Mouse (Mus musculus): Measurements from ENCODE around the gene Fgg. TPM values are rescaled to one million over a fixed set of nuclear protein-coding genes. Genes with fewer than 3 reads are reported as not detected.

Gene Fgg
- polyA plus RNA-seq, 1 experiment from 2014 or later, result not detected

GRCm38 (mm10) chr3:83013951-83014350, 6.4 kb downstream of the Fgg start:
- Histone ChIP-seq H3K4me2 (ENCODE audit: low read depth, low read length, severe bottlenecking) (no peak overlapping the region), H3K9me3 (ENCODE audit: control insufficient read depth, low read length) (no peaks in the 10 kb centered on the region), H3K4me3 (ENCODE audit: low read depth, low read length) (no peak overlapping the region), H3K9ac (ENCODE audit: low read length) (no peak overlapping the region), H3K36me3 (ENCODE audit: control insufficient read depth, insufficient read depth, low read length) (no peaks in the 10 kb centered on the region), H3K27me3 (ENCODE audit: control insufficient read depth, insufficient read depth, low read length) (no peaks in the 10 kb centered on the region), H3K4me1 (replicated peaks; ENCODE audit: control insufficient read depth, insufficient read depth, low read length) (no peaks in the 10 kb centered on the region), H3K27ac (ENCODE audit: low read depth, low read length) (no peak overlapping the region)
- ATAC-seq (replicated peaks; ENCODE audit: low FRiP score), result no peak
- WGBS, result 91% methylated on average over 10 of the region's 10 CpGs
- no peak for DNase-seq (ENCODE audit: low spot score)

DNA sequence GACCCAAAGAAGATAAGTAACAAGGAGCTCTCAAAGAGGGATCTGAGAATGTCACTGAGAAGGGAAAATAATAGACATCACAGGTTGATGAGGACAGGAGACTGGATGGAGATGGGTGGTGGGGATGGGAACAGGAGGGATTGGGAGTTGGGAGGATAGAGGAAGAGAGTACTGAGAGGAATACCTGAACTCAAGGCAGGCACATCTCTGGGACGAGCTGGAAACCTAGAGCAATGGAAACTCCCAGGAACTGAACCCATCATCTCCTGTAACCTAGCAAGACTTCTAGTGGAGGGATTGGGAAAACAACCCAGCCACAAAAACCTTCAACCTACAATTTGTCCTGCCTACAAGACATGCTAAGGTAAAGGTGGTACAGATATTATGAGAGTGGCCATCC, 8.7 kb downstream of the Fgg start:
- Histone ChIP-seq H3K36me3 (ENCODE audit: control insufficient read depth, insufficient read depth, low read length) (no peaks in the 10 kb centered on the region), H3K9ac (ENCODE audit: low read length) (no peak overlapping the region), H3K9me3 (ENCODE audit: control insufficient read depth, low read length) (no peaks in the 10 kb centered on the region), H3K27me3 (ENCODE audit: control insufficient read depth, insufficient read depth, low read length) (no peaks in the 10 kb centered on the region), H3K4me3 (ENCODE audit: low read depth, low read length) (no peak overlapping the region), H3K27ac (ENCODE audit: low read depth, low read length) (no peak overlapping the region), H3K4me1 (replicated peaks; ENCODE audit: control insufficient read depth, insufficient read depth, low read length) (no peaks in the 10 kb centered on the region), H3K4me2 (ENCODE audit: low read depth, low read length, severe bottlenecking) (no peak overlapping the region)
- WGBS, result 90% methylated on average over 1 of the region's 1 CpGs
- ATAC-seq (replicated peaks; ENCODE audit: low FRiP score), result no peak
- DNase-seq (ENCODE audit: low spot score), result no peak

GRCm38 (mm10) chr3:83020387-83020786, 12.9 kb downstream of the Fgg start:
- 79% methylated on average over 2 of the region's 2 CpGs for WGBS
- no peaks in the 10 kb centered on the region for H3K4me1 ChIP-seq (replicated peaks; ENCODE audit: control insufficient read depth, insufficient read depth, low read length)
- H3K27me3 ChIP-seq (ENCODE audit: control insufficient read depth, insufficient read depth, low read length), result no peaks in the 10 kb centered on the region

DNA sequence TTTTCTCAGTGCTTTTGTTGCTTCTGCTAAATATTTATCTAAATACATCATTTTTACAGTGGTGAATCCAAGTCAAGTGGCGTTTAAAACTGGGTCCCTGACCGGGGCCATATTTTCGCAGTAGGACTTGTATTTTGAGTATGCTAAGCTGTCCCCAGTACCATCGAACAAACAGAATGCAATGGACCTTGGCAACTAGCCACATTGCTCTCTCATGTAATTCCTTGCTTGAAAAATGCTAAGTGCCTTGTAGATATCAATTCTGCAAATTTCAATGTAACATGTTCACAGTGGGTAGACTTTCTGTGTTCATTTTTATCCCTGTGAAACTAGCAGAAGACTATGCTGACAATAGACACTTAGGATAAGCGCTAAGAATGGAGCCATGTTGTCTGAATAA, 13.7 kb downstream of the Fgg start:
- no peak overlapping the region for H3K4me3 ChIP-seq (ENCODE audit: low read depth, low read length)
- DNase-seq (ENCODE audit: low spot score), result no peak
- H3K4me1 ChIP-seq (replicated peaks; ENCODE audit: control insufficient read depth, insufficient read depth, low read length), result no peaks in the 10 kb centered on the region
- H3K27ac ChIP-seq (ENCODE audit: low read depth, low read length), result no peak overlapping the region
- no peaks in the 10 kb centered on the region for H3K36me3 ChIP-seq (ENCODE audit: control insufficient read depth, insufficient read depth, low read length)
- no peak overlapping the region for H3K9ac ChIP-seq (ENCODE audit: low read length)
- H3K9me3 ChIP-seq (ENCODE audit: control insufficient read depth, low read length), result no peaks in the 10 kb centered on the region
- no peak for ATAC-seq (replicated peaks; ENCODE audit: low FRiP score)
- H3K27me3 ChIP-seq (ENCODE audit: control insufficient read depth, insufficient read depth, low read length), result no peaks in the 10 kb centered on the region
- 92% methylated on average over 5 of the region's 5 CpGs for WGBS
- no peak overlapping the region for H3K4me2 ChIP-seq (ENCODE audit: low read depth, low read length, severe bottlenecking)

More at GRCm38 (mm10) chr3:83020387-83020786, 12.9 kb downstream of the Fgg start:
- Histone ChIP-seq H3K9me3 (ENCODE audit: control insufficient read depth, low read length) (no peaks in the 10 kb centered on the region), H3K9ac (ENCODE audit: low read length) (no peak overlapping the region), H3K36me3 (ENCODE audit: control insufficient read depth, insufficient read depth, low read length) (no peaks in the 10 kb centered on the region), H3K27ac (ENCODE audit: low read depth, low read length) (no peak overlapping the region), H3K4me3 (ENCODE audit: low read depth, low read length) (no peak overlapping the region), H3K4me2 (ENCODE audit: low read depth, low read length, severe bottlenecking) (no peak overlapping the region)
- no peak for ATAC-seq (replicated peaks; ENCODE audit: low FRiP score)
- no peak for DNase-seq (ENCODE audit: low spot score)

GRCm38 (mm10) chr3:83025036-83025435, 17.5 kb downstream of the Fgg start:
- Histone ChIP-seq H3K27ac (ENCODE audit: low read depth, low read length) (no peak overlapping the region), H3K36me3 (ENCODE audit: control insufficient read depth, insufficient read depth, low read length) (no peaks in the 10 kb centered on the region), H3K4me2 (ENCODE audit: low read depth, low read length, severe bottlenecking) (no peak overlapping the region), H3K9me3 (ENCODE audit: control insufficient read depth, low read length) (no peaks in the 10 kb centered on the region), H3K4me1 (replicated peaks; ENCODE audit: control insufficient read depth, insufficient read depth, low read length) (no peaks in the 10 kb centered on the region), H3K4me3 (ENCODE audit: low read depth, low read length) (no peak overlapping the region), H3K9ac (ENCODE audit: low read length) (no peak overlapping the region), H3K27me3 (ENCODE audit: control insufficient read depth, insufficient read depth, low read length) (no peaks in the 10 kb centered on the region)
- DNase-seq (ENCODE audit: low spot score) (no peak), ATAC-seq (replicated peaks; ENCODE audit: low FRiP score) (no peak)
- 72% methylated on average over 6 of the region's 6 CpGs for WGBS

- Histone ChIP-seq H3K27me3 (ENCODE audit: control insufficient read depth, insufficient read depth, low read length) (no peaks in the 10 kb centered on the region), H3K4me1 (replicated peaks; ENCODE audit: control insufficient read depth, insufficient read depth, low read length) (no peaks in the 10 kb centered on the region), H3K27ac (ENCODE audit: low read depth, low read length) (no peak within 1 kb of the TSS), H3K9me3 (ENCODE audit: control insufficient read depth, low read length) (no peaks in the 10 kb centered on the region), H3K4me3 (ENCODE audit: low read depth, low read length) (no peak within 1 kb of the TSS), H3K9ac (ENCODE audit: low read length) (no peak within 1 kb of the TSS), H3K36me3 (ENCODE audit: control insufficient read depth, insufficient read depth, low read length) (no peaks in the 10 kb centered on the region), H3K4me2 (ENCODE audit: low read depth, low read length, severe bottlenecking) (no peak within 1 kb of the TSS)
- DNase-seq (ENCODE audit: low spot score), result no peak
- ATAC-seq (replicated peaks; ENCODE audit: low FRiP score), result no peak
- 77% methylated on average over 9 of the region's 9 CpGs for WGBS
Measured at GRCm38 (mm10) chr3:83025475-83026301, 18.2 kb downstream of the Fgg start, which contains the start of gene Fga. Fga (plus strand) TSS chr3:83026076.

DNA sequence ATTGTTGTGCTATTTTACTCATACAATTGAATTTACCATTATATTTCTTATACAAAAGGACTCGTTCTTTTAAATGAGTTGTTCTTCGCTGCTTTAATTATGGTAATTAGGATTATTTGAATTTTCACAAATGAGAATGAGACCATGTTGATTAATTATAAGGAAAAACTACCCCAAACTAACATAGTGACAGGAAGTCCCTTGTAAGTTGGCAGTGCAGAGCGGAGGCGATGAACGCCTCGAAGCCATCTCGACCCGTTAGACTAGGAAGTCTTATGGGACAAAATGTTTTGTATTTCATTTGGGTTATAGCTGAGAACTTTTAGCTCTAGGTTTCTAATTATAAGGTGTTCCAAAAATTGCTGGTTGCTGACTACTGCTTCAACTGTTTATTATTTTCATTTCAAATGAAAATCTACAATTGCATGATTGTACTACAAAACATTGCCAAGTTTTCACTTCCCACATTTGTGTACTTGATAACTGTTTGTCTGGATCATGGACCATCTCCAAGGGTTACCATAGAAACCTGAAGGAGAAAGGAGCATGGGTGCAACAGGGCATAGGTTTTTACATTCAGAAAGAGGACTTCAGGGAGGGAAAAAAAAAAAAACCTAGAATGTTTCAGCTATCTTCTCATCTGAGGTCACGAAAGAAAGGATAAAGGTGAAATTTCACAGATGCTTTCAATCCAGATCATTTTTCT, 20.2 kb downstream of the Fgg start:
- Histone ChIP-seq H3K4me2 (ENCODE audit: low read depth, low read length, severe bottlenecking) (no peak overlapping the region), H3K9ac (ENCODE audit: low read length) (no peak overlapping the region), H3K36me3 (ENCODE audit: control insufficient read depth, insufficient read depth, low read length) (no peaks in the 10 kb centered on the region), H3K4me3 (ENCODE audit: low read depth, low read length) (no peak overlapping the region), H3K4me1 (replicated peaks; ENCODE audit: control insufficient read depth, insufficient read depth, low read length) (no peaks in the 10 kb centered on the region), H3K27me3 (ENCODE audit: control insufficient read depth, insufficient read depth, low read length) (no peaks in the 10 kb centered on the region), H3K27ac (ENCODE audit: low read depth, low read length) (no peak overlapping the region), H3K9me3 (ENCODE audit: control insufficient read depth, low read length) (no peaks in the 10 kb centered on the region)
- no peak for DNase-seq (ENCODE audit: low spot score)
- WGBS, result 88% methylated on average over 9 of the region's 9 CpGs
- no peak for ATAC-seq (replicated peaks; ENCODE audit: low FRiP score)

GRCm38 (mm10) chr3:83030331-83030730, 22.8 kb downstream of the Fgg start:
- H3K27ac ChIP-seq (ENCODE audit: low read depth, low read length), result no peak overlapping the region
- H3K36me3 ChIP-seq (ENCODE audit: control insufficient read depth, insufficient read depth, low read length), result no peaks in the 10 kb centered on the region
- no peaks in the 10 kb centered on the region for H3K9me3 ChIP-seq (ENCODE audit: control insufficient read depth, low read length)
- no peak overlapping the region for H3K9ac ChIP-seq (ENCODE audit: low read length)
- WGBS, result 77% methylated on average over 4 of the region's 4 CpGs
- H3K27me3 ChIP-seq (ENCODE audit: control insufficient read depth, insufficient read depth, low read length), result no peaks in the 10 kb centered on the region
- H3K4me3 ChIP-seq (ENCODE audit: low read depth, low read length), result no peak overlapping the region
- H3K4me2 ChIP-seq (ENCODE audit: low read depth, low read length, severe bottlenecking), result no peak overlapping the region
- 0 out of 2 replicates have a peak, but pooled peaks cover 2% of the 10 kb centered on the region for H3K4me1 ChIP-seq (replicated peaks; ENCODE audit: control insufficient read depth, insufficient read depth, low read length)
- DNase-seq (ENCODE audit: low spot score) (no peak), ATAC-seq (replicated peaks; ENCODE audit: low FRiP score) (no peak)

All from forebrain, embryonic 11.5 days (tissue).